Mouse (Mus musculus) thymus, postnatal 0 days (tissue): ENCODE measurements around the gene Cenpu. TPM values are rescaled to one million over a fixed set of nuclear protein-coding genes. Genes with fewer than 3 reads are reported as not detected.

Source experiments
- DNase-seq: peaks from one replicate; pipeline ENCODE4 v3.0.0-alpha.2; 2015; ENCODE audit warnings: low spot score
- polyA plus RNA-seq: library from polyadenylated mRNA; unstranded; fragments of >200 nt; fragmentation: Nextera tagmentation; extraction: Ambion mirVana; gene quantifications from 2 replicates; pipeline ENCODE4 v1.2.1, GENCODE M21; 2015

The Cenpu gene
- 15.5 and 16.3 TPM in 2 replicates for polyA plus RNA-seq

- peak; percentile 99 for DNase-seq
Observed at GRCm38 (mm10) chr8:46551615-46552440, at the start of gene Cenpu. Gene Cenpu, plus strand, starts transcription at chr8:46552028.

DNA sequence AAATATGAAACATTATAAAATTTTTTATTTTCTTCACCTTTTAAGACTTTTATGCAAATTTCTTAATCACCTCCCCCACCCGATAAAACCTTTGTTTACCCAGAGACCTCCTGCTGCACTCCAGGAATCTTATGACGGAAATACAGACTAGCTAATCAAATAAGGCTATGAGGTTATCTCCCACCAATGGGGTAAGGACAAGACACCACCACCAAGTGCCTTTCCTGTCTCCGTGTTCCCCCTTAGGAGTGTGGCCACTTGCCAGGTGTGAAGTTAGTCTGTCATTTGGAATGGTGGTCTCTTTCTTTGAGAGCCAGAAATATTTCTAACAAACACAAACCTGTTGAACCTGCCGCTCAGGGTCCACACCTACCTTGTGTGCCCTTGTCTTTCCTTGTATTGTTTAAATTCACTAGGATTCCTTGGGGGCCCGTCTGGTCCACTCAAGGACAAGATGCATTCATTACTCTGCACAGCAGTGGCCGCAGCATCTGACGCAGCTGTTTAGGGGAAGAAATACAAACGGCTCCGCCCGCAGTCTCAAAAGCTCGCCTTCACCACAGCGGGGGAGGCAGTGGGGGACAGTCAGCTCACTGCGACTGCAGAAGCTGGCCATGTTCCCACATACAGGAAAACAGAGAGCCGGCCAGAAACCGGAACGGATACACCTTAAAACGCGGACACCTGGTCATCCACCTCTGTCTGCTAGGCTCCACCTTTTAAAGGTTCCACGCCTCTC, 49.3 kb upstream of the Cenpu start:
- no peak for DNase-seq

DNA sequence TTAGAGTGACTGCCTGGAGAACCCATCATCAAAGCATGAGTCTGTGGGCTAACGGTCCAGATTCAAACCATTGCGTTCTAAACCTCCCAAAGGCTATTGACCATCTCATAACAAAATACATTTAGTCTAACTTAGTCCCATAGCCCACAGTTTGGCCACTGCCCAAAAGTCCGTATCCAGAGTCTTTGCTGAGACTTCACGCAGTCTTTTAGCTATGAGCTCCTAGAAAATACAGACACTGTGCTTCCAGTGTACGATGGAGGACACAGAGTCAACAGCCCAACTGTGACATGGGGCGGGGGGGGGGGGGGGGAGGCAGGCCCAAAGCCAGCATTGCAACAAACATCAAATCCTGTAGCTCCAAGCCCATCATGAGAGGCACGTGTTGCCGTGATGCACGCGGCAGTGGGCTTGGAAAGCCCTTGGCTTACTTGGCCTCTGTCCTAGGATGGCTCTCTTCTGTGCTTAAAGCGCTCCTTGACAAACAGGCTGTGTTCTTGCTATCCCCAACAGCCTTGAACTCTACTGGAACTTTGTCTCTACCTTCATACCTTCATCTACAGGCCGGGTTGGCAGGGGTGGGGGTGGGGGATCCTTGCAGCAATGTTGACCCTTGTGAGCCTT, 48.6 kb upstream of the Cenpu start:
- no peak for DNase-seq

DNA sequence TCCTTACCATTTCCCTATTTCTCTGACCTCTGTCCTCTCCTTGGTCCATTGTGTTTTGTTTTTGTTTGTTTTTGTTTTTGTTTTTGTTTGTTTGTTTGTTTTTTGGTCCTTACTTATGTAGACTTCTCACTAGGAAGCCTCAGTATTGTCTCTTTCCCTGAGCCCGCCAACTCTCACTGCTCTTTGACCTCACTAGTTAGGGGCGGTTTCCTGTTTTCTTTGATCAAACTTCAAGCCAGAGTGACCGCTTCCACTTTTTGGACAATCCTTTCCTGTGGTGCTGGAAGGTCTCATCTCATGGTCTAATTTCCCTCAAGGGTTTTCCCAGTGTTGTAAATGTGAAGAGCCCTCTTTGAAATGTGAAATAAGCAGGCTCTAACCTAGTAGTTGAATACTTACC, 47.6 kb upstream of the Cenpu start:
- no peak for DNase-seq

DNA sequence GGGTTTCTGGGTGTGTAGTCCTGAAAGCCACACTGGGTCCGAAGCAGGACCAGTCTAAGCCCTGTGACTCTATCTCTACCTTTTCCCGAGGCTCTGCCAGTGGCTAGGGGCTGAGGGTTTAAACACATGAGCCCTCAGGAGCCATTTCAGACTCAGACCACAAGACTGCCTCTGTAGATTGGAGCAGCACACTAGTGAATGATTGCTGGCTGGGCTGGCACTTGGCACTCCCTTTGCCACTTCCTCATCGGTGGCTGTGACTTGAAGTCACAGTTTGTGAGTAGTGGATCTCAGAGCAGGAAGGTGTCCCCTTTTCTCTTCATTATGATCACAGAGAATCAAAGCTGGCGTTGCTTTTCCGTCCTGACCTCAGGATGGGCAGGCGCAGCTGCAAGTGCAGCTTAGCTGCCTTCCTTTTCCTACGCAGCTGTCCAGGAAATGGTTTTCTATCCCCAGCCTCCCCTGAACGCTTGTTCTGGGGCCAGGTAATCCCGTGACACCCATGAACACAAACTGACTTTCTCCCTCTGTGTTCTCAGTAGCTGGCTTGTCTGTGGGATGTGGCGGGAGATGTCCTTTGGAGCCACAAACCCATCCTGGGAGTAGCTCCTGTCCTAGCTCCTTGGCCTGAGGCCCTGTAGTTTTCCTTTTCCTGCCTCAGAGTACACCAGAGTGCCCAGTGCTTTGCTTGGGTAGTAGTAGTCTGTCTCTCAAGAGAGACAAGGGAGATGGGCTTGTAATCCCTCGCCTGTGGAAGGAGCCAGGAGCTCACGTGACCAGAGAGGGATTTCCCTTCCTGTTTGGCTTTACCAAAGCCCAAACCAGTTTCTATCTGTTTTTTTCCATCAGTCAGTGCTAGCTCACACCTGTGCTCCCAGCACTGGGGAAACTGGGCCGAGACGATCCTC, 43.1 kb upstream of the Cenpu start:
- DNase-seq: peak; percentile 62

DNA sequence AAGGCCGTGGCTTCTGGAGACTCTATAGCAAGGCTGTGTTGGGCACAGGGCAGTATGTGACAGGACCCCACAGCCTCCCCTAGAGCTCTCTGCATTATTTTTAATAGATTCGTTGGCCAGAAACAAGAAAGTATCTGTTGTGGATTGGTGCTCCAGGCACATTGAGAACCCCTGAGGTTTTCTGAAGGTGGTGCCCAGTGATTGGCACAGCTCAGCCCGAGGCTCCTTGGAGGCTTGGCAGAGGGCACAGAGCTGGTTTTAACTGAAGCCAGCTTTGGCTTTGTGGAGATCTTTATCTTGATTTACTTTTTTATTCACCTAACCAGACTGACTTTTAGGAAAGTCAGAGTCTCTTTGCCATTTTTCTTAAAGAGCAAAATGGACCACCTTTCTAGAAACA, 42.4 kb upstream of the Cenpu start:
- no peak for DNase-seq

DNA sequence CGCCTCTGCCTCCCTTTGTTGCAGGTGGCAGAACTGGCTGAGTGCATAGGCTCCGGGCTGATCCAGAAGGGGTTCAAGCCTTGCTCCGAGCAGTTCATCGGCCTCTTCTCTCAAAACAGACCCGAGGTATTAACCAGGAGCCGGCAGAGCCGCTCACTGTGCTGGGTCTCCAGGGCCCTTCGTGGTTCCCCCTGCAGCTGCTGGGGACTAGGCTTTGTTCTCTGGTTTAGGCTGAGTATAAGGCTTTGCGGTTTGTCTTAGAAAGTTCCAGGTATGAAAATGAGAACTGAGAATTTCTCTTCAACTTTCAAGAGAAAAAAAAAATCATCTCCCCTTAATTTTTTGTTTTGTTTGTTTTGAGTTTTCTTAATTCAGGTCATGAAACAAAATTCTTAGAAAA, 40.5 kb upstream of the Cenpu start:
- peak; percentile 54 for DNase-seq

GRCm38 (mm10) chr8:46512538-46512937, 39.3 kb upstream of the Cenpu start:
- DNase-seq: peak; percentile 69

DNA sequence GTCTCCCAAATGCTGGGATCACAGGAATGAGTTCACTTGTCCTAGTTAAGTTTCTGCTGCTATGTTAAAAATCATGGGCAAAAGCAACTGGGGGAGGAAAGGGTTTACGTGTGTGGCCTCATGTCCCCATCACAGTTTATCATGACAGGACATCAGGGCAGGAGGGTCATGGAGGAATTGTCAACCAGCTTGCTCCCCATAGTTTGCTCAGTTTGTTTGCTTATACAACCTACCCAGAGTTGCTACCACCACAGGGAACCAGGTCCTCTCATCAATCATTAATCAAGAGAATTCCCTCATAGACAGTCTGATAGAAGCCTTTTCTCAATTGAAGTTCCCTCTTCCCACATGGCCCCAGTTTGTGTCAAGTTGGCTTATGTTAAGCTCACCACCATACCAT, 37.8 kb upstream of the Cenpu start:
- no peak for DNase-seq

DNA sequence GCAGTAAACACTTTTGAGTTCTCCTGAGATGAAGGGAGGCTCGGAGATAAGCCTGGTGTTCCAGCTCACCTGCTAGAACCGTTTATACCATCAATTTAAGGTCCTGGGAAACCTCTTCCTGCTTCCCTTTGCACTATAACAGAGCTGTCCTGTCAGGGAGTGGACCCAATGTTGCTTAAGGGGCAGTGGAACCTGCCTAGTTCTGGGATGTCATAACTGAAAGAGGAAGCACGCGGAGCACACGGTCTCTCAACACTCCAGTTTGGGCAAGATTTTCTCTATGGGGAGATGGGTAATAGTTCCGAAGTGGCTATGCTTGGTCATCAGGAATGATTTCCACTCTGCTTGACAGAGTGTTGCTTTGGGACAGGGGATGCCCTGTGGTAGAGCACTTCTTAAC, 31.2 kb upstream of the Cenpu start:
- no peak for DNase-seq

DNA sequence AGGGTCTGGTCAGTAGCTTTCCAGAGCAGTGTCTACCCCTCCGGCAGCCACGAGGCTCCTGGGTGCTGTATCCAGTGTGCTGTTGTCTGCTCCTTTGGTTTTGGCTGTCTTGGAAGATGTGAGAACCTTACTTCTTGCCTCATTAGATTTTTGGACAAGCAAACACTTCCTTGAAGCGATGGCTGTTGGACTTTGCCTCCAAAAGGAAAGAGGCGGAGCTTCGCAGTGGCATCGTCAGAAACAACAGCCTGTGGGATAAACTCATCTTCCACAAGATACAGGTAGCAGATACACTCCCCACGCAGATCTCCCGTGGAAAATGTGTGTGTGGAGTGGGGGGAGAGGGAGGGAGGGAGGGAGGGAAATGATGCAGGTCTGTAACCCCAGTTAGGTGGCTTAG, 25.7 kb upstream of the Cenpu start:
- no peak for DNase-seq

DNA sequence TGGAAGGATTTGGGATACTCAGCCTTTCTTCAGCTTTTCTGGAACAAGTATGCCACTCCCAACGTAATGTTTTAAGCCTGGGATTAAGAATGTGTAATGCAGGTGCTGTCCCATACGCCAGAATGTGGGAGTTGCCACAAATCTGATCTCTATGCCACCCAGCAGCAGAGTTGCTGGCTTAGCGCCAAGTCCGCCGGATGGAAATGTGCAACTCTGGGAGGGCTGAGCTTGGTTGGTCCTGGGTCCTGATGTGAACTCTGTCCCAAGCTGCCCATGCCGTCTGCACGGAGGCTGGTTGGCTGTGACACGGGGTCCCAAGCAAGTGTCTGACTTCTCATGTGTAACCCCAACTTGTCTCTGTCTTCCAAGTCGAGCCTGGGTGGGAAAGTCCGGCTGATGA, 25.0 kb upstream of the Cenpu start:
- no peak for DNase-seq

DNA sequence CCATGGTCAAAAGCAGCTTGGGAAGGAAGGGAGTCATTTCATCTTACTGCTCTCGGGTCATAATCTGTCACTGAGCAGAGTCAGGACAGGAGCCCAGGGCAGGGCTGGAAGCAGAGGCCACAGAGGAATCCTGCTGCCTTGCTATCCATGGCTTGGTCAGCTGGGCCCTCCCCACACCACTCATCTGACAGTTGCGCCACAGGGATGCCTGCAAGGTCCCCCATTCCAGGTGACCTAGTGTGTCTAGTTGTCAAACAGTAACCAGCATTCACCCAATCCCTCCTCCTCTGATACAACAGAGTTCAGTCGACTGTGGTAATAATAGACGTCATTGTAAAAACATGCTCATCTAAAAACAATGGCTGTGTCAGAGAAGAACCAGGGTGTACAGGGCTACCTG, 22.3 kb upstream of the Cenpu start:
- no peak for DNase-seq

DNA sequence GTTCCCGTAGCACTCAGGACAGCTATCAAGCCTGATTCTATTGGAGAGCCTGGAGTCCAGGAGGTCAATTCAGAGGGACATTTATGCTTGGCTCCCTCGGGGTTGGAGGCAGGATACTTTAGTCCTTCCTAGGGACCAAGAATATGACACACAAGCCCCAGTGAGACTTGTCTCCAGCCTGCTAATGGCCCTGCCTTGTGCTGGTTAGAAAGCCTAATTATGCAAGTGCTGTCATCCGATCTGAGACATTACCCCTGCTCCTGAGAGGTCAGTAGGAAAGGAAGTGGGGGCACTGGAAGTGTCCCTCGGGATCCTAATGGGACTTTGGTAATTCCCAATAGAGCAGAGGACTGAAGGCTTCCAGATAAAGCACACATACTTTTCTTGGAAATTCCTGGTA, 21.3 kb upstream of the Cenpu start:
- DNase-seq: no peak

GRCm38 (mm10) chr8:46533926-46534325, 17.9 kb upstream of the Cenpu start:
- DNase-seq: no peak

GRCm38 (mm10) chr8:46539701-46540100, 12.1 kb upstream of the Cenpu start:
- DNase-seq: no peak

DNA sequence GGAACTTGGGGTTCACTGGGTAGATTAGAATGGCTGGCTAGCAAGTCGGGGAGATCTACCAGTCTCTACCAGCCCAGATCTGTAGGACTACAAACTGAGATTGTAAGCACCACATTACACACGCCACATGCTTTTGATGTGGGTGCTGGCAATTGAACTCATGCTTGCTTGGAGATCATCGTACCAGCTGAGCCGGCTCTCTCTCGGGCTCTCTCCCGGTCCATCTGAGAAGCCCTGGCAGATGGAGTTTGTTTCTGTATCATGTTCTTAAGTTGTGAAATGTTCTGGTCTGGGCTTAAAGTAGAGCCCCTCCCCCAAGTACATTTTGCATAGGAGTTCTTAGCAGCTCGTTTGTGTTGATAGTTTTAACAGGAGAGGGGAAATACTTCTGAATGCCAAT, 8.6 kb upstream of the Cenpu start:
- DNase-seq: peak; percentile 60

DNA sequence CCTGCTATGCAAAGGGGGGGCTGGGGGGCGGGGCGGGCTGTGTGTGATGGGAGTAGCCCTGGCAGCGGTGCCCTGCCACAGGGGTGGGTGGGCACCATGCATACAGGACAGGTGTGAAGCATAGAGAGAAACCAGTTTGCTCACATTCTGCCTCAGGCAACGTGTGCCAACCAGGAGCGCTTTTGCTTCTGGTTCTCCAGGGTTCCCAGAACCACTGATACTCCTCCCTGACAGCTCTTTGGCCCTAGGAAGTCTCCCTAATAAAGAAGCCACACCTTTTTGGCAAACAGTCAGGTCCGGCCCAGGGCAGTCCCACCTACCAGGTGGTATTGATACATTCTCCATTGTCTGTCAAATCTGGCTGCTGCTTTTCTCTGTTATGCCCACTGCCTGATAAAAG, 8.2 kb upstream of the Cenpu start:
- DNase-seq: no peak

GRCm38 (mm10) chr8:46545854-46546253, 6.0 kb upstream of the Cenpu start:
- no peak for DNase-seq

DNA sequence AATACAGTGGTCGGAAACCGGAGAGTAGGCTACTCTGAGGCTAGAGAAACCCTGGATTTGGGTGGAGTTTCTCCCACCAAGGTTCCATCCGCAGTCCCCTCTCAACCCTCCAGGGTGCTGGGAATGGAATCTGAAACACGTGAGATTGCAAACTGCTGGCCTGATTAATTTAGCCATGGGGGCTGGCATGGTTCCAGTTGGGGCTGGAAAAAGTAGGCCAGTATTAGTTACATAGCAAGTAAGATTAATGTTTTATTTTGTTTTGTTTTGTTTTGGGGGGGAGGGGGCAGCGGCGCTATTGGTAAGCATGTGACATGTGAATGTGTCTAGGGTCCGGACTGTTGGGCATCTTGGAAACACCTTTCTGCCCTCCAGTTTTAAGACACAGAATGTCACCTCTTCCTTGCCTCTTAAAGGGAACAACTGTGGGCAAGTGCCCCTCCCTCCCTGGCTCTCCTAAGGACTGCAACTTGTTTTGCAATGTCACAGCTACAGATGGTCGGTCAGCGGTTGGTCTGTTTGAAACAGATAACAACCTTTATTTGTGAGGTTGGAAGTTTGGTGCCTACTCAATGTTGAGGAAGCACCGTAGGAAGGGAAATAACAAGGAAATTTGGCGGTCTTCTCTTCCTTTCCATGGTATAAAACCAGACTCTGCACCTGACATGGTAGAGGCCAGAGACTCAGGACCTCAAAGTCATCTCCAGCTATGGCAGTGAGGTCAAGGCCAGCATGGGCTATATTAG, 5.2 kb upstream of the Cenpu start:
- DNase-seq: no peak

DNA sequence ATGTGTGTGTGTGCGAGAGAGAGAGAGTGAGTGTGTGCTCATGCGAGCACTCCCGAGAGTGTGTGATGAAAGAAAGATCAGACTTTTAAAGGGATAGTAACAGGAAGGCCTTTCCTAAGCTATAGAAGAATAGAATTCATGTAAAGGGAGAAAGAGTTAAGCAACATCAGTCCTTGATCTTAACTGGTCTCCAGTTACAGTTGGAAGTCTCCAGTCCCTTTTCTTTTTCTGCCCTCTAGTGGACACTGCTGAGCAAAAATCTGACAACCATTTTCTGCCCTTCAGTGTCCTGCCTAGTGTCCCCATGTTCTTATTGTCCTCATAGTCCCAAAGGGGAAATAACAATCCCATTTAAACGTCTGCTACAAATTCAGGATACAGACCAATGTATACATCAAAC, 4.6 kb upstream of the Cenpu start:
- DNase-seq: peak; percentile 58
